Mouse (Mus musculus): Measurements from ENCODE around the gene Slco2a1.

Slco2a1 gene

DNA sequence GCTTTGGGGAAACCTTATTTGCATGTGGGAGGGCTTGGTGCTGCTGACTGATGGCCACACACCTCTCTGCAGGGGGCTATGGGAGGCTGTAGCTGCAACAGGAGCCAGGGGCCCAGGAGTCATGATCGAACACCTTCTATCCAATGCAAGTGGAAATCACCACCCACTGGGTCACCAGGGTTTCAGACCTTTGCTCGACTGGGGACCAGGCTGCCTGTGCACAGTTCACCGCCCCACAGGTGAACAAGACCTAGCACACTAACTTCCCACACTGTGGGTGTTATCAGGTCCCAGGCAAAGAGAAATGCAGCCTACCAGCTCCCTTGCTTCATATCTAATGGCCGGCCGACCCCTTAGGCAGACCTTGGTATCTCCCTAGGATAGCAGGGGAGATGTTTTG, 8.1 kb upstream of the Slco2a1 start:
- in situ Hi-C loops (cut with MboI; ENCODE audit: low pct_unique_long_range_greater_than_20kb in 1 of 2, low sequenced_read_pairs in 2 of 2, unreplicated experiment in 1 of 2) = no loop called here

DNA sequence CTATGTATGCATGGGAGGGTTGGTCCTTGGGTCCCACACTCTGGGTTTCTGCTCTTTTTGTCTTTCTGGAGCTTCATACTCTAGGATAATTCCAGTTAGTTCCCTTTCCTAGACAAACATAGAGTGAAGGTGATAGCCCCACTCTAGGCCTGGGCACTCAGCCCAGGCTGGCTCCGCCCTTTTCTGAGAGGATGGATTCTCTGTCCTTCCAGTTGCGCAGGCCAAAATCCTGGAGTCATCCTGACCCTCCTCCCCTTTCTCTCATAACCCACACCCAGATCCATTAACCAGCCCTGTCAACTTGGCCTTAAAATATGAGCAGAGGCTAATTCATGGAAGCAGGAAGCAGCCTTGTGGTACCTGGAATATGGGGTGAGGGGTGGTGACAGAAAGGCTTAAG, 6.7 kb upstream of the Slco2a1 start:
- in situ Hi-C loops (cut with MboI; ENCODE audit: low pct_unique_long_range_greater_than_20kb in 1 of 2, low sequenced_read_pairs in 2 of 2, unreplicated experiment in 1 of 2) = no loop called here

DNA sequence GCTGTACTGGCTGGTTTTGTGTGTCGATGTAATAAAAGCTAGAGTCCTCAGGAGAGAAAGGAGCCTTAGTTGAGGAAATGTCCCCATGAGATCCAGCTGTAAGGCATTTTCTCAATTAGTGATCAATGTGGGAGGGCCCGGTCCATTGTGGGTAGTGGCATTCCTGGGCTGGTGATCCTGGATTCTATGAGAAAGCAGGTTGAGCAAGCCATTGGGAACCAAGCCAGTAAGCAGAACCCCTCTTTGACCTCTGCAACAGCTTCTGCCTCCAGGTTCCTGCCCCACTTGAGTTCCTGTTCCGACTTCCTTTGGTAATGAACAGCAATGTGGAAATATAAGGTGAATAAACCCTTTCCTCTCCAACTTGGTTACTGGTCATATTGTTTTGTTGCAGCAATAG, 6.1 kb upstream of the Slco2a1 start:
- in situ Hi-C loops (cut with MboI; ENCODE audit: low pct_unique_long_range_greater_than_20kb in 1 of 2, low sequenced_read_pairs in 2 of 2, unreplicated experiment in 1 of 2) = no loop called here

DNA sequence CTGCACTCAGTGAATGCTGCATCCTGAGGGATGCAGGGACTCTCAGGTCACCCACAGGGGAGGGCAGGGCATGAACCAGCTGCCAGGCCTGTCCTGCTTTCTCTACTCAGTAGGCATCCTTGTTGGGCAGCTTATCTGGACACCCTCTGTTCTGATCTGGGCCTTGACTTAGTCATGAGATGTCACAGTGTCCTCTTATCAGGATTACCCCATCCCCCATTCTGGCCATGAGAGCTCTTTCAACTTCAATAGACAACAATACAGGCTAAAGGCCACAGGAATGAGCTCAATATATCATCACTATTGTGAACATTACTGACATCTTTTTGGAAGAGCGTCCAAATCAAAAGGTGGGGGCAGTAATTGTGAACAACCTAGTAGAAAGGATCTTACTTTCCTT, 3.4 kb upstream of the Slco2a1 start:
- in situ Hi-C loops (cut with MboI; ENCODE audit: low pct_unique_long_range_greater_than_20kb in 1 of 2, low sequenced_read_pairs in 2 of 2, unreplicated experiment in 1 of 2) = no loop called here

DNA sequence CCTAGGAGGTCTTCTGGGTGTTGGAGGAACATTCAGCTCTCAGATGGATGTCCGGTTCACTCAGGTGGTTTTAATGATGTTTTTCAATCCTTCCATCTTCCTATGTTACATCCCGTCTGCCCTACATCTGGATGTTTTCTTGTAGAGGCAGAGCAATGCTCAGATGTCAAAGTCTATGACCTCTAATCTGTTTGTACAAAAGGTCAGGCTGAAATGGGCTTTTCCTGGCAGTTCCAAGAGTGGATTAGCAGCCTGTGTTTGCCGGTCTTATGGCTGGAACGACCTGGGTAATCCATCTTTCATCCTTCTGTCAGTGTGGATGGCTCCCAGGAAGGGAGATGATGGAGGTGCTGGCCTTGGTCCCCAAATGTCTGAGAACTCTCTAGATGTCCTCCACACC, 2.6 kb upstream of the Slco2a1 start:
- in situ Hi-C loops (cut with MboI; ENCODE audit: low pct_unique_long_range_greater_than_20kb in 1 of 2, low sequenced_read_pairs in 2 of 2, unreplicated experiment in 1 of 2) = no loop called here

DNA sequence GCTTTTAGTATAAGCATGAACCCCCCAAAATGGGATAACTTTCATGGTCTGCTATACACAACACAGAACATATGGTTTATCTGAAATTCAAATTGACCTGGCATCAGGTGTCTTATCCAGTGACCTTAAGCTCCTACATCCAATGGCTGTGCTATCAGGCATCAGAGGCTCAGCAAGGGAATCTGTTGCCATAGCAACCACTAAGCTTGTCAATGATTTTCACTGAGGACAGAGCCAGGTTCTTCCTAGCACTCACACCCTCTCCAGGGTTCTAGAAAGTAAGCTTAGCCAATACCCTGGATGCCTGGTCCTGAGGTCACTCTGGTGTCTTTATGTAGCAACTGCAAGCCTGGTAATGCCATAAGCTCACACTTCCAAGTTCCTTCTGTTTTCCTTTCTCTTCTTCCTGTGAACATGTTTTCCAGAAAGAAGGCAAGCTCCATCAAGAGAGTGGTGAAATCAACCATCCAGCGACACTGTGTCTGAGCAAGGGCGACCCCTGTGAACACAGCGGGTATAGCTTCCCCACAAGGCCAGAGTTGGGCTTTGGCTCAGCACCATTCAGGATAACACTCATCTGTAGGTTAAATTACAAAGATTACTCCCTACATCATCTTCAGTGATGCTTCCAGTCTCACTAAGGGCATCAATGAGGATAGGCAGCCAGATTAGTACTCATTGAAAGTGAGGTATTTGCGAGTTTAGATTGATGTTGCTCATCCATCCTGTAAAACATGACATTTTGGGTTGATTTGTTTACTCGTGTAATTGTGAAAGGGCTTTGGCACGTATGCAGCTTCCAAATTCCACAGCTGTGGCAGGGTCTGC, 2.0 kb downstream of the Slco2a1 start:
- in situ Hi-C loops (cut with MboI; ENCODE audit: low pct_unique_long_range_greater_than_20kb in 1 of 2, low sequenced_read_pairs in 2 of 2, unreplicated experiment in 1 of 2) = no loop called here

DNA sequence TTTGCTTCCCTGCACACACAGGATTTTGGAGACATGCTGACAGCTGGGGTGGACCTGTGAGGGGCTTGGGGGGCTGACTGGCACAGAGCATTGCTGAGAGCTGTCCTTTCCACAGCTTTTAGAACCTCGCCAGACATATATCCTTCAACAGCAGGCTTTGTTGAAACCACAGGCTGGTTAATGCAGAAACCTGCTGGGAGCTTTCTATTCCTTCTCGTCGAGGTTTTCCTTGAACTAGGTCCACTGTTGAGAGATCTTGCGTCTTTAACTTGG, 2.6 kb downstream of the Slco2a1 start:
- in situ Hi-C loops (cut with MboI; ENCODE audit: low pct_unique_long_range_greater_than_20kb in 1 of 2, low sequenced_read_pairs in 2 of 2, unreplicated experiment in 1 of 2) = no loop called here

DNA sequence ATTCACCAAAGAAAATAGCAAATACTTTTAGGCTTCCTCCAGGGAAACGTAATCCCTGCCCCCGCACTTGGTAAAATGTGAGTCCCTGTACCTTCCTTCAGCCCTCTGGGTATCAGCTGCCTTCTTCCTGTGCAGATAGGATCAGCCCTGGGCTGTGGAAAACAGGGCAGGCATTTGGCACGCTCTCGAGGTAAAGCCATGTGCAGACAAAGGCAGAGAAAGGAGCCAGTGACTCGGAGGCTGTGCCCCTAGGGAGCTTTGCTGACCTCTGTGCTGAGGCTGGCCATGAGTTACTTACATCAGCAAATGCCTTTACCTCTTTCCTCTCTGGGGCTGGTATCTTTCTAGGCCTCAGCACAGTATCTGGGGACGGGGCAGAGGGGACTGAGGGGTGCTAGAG, 4.4 kb downstream of the Slco2a1 start:
- in situ Hi-C loops (cut with MboI; ENCODE audit: low pct_unique_long_range_greater_than_20kb in 1 of 2, low sequenced_read_pairs in 2 of 2, unreplicated experiment in 1 of 2) = no loop called here

DNA sequence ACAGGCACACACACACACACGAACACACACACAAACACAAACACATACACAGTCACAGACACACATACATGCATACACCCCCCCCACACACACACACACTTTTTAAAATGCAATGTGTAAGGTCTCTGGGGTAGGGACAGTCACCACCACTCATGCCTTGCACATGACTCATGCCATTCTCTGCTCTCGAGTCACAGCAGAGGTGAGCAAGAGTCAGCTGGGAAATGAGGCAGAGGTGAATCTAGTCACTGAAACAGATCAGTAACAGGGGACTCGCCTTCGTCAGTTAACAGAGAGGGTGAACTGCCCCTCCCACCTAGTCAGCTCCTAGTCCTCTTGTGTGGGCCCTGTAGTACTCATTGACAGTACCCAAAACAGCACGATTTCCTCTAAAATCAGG, 5.3 kb downstream of the Slco2a1 start:
- in situ Hi-C loops (cut with MboI; ENCODE audit: low pct_unique_long_range_greater_than_20kb in 1 of 2, low sequenced_read_pairs in 2 of 2, unreplicated experiment in 1 of 2) = no loop called here

DNA sequence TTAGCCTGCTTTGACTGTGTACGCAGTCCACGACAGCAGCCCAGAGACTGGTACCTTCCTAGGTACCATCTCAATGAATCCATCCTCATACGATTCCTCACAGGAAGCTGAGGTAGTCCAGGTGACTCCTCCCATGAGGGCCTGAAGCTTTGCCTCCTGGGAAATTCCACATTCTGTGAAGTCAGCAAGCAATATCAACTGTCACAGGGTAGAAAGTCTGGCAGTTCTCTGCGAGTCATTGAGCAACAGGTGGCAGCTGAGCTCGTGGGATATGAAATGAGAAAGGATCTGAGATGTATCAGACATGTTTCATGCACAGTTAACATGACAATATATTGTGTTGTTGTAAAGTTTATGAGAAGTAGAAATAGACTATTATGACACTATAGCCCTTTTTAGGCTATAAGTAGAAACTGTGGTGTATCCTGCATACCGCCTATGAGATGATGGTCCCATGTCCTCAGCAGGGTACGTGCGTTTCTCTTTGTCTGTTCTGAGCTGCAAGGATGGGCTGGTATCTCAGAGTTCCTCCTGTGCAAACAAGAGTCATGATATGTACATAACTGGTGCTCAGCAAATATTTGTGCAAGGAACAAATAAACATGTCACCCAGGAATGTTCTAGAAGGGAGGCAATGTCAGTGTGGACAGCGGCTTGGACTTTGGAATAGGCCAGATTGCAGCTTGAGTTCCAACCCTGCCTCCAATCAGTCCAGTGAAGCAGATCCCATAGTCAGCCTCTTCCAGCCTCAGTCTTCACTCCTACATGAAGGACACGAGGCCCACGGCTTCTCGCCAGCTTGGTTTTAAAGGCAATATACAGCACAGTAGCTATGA, 7.5 kb downstream of the Slco2a1 start:
- in situ Hi-C loops (cut with MboI; ENCODE audit: low pct_unique_long_range_greater_than_20kb in 1 of 2, low sequenced_read_pairs in 2 of 2, unreplicated experiment in 1 of 2) = no loop called here

DNA sequence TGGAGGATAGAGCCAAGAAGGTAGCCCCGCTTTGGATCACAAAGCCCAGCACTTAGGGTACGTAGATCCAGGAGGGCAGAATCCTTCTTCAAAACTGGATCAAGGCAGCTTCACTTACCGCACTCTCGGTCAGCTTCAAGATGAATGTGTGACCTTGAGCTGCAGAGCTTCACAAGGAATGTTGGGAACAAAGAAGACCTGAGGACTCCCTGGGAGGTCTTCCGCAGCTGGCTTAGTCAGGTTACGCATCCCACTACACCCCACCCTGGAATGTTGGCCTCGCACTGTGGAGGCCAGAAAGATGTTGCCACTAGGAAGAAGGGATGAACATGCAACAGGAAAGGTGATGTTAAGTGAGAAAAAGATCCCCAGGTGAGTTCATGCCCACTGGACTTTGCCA, 11.9 kb downstream of the Slco2a1 start:
- in situ Hi-C loops (cut with MboI; ENCODE audit: low pct_unique_long_range_greater_than_20kb in 1 of 2, low sequenced_read_pairs in 2 of 2, unreplicated experiment in 1 of 2) = no loop called here

DNA sequence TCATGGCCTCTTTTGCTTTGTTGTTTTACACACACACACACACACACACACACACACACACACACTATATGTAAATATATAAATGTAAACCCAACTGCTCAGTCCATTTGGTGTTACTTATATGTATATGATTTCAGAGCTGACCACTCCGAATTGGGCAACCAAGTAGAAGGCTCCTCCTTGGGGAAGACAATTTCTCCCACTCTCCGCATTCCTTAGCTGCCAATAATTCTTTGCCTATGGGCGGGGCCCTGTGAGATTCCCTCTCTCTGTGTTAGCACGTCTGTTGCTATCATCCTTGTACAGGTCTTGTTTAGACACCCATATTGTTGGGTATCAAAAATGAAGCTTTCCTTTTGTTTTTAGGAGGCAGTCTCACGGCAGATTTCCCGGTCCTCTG, 15.8 kb downstream of the Slco2a1 start:
- in situ Hi-C loops (cut with MboI; ENCODE audit: low pct_unique_long_range_greater_than_20kb in 1 of 2, low sequenced_read_pairs in 2 of 2, unreplicated experiment in 1 of 2) = no loop called here

DNA sequence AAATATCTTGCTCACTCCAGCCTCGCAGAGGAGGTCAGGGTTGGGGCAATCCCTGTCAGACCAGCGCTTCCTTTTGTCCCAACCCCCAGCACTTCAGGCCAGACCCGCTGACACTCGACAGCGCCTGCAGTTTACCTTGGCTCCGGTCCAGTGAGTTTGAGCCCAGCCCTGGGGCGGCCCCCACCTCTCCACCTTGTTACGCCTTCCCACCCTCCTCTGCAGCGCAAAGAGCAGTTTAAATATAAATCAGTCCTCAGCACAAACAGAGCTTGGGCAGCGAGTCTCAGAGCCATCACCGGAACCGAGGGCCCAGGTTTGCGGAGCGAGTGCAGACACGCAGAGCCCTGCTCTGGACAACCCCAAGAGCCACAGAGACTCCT, 19.2 kb downstream of the Slco2a1 start:
- in situ Hi-C loops (cut with MboI; ENCODE audit: low pct_unique_long_range_greater_than_20kb in 1 of 2, low sequenced_read_pairs in 2 of 2, unreplicated experiment in 1 of 2) = no loop called here

DNA sequence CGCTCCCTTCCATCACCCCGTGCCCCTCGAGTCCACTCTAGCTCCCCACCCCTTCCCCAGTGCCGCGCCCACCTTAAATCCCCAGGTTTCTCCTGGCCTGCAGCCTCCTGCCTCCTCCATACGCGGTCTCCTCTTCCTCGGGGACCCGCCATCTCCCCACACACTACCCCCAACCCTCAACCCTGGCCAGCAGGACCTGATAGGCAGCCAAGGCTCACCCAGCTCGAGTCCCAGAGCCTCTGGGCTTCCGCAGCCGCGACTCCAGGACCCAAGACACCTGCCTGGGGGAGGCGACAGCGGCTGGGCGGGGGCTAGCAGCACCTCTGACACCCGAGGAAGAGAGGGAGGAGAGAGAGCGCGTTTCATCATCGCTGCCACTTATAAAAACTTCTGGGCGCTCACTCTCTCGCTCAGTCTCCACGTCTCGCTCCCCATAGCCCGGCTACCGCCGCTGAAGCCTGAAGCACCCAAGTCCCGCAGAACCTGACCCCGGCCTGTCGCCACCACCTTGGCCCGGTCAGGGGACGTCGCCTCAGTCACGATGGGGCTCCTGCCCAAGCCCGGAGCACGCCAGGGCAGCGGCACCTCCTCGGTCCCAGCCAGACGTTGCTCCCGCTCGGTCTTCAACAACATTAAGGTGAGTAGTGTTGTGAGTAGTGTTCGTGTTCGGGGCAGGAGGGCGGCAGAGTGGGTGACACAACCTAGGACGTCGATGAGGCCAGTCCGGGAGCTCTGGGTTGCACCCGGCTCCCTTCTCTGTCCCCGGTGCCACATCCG, 19.8 kb downstream of the Slco2a1 start:
- in situ Hi-C loops (cut with MboI; ENCODE audit: low pct_unique_long_range_greater_than_20kb in 1 of 2, low sequenced_read_pairs in 2 of 2, unreplicated experiment in 1 of 2) = no loop called here

DNA sequence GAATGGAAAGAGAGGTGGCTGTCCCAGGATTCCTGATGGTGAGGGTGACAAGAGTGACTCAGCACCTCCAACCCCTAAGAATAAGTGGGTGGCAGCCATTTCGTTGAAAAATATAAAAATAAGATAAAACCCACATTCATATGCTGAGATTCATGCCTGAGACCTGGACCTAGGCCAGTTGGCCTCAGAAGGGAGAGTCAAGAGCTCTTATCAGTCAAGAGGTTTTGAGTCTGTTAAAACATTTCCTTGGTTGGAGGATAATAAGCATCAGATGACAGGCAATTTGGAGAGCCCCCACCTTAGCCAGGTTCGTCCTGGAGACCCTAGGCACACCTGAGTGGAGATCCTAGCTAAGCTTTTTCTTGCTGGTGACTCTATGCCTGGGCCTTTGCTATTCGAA, 21.6 kb downstream of the Slco2a1 start:
- in situ Hi-C loops (cut with MboI; ENCODE audit: low pct_unique_long_range_greater_than_20kb in 1 of 2, low sequenced_read_pairs in 2 of 2, unreplicated experiment in 1 of 2) = no loop called here

DNA sequence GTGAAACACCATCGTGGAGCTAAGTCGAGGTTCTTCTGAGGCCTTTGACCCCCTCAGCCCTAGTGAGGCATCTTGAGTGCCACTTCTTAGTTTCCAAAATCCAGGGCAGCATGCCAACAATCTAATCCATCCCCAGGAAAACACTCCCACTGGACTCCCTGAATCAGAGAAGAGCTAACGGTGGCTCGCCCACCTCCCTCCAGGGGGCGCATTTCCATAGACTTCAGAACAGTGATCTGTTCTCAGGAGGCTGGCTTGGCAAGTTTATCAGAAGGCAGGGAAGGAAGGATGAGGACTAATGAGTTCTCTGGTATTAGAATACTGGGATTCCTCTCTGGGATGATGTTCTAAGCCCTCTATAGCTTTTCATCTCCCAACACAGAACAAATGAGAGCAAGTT, 24.9 kb downstream of the Slco2a1 start:
- in situ Hi-C loops (cut with MboI; ENCODE audit: low pct_unique_long_range_greater_than_20kb in 1 of 2, low sequenced_read_pairs in 2 of 2, unreplicated experiment in 1 of 2) = no loop called here

DNA sequence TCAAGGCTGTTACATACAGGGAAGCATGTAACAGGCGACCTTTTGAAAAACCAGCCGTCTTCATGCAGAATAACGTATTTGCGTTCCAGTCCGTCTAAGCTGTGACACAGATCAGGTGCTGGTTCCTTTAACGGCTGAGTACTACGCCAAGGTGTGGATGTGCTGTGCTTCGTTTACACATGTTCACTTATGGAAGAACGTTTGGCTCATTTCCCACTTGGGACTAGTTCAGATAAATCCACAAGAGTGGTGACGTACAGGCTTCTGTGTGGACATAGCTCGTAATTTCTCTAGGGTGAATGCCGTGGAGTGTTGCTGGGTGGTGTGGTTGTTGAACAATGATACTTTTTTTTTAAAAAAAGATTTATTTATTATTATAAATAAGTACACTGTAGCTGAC, 26.2 kb downstream of the Slco2a1 start:
- in situ Hi-C loops (cut with MboI; ENCODE audit: low pct_unique_long_range_greater_than_20kb in 1 of 2, low sequenced_read_pairs in 2 of 2, unreplicated experiment in 1 of 2) = no loop called here

DNA sequence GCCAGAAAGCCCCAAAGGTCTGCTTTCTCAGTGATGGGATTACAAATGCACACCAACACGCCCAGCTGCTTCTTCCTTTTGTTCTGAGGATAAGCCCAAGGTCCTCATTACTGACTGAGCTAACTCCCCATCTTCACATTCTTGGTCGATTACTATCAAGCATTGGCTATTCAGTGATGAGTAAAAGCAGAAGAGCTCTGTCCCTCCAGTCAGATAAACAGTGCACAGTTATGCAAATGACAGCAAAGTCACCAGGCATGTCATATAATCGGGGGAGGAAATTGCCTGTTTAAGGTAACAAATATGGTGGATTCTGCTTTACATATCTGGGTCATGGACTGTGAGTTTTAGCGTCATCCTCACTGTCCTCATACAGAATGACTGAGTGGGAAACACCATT, 35.6 kb downstream of the Slco2a1 start:
- in situ Hi-C loops (cut with MboI; ENCODE audit: low pct_unique_long_range_greater_than_20kb in 1 of 2, low sequenced_read_pairs in 2 of 2, unreplicated experiment in 1 of 2) = no loop called here

DNA sequence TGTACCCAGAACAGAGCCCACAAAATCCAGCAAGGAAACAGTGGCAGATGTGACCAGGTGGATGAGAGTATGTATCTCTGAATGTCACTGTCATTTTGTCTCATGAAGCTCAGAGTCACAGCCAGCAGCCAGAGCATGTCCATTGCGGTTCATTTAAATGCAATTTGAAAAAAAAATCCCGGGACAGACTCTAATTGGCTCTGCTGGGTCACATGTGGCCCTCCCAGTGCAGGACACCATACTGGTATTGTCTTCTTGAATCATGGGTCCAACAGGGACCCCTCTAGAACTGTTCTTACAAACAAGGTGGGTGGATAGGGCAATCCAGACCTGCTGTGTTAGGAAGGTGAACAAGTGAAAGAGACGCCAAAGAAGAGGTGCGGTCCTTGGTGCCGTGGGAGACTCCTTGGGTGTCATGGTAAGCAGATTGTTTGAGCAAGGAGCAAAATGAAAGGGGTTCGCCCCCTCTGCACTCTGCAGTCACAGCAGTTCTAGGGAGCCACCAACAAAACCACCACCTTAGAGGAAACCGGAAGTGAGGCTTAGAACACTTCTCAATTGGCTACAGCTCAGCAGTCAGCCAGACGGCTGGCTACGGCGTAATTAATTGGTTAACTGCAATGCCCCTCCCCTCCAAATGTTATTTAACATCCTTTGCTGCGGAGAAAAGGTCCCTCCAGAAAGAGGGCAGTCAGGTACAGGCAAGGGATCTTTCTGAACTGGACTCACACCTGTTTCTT, 38.8 kb downstream of the Slco2a1 start:
- in situ Hi-C loops (cut with MboI; ENCODE audit: low pct_unique_long_range_greater_than_20kb in 1 of 2, low sequenced_read_pairs in 2 of 2, unreplicated experiment in 1 of 2) = no loop called here
